8 mouse cellular contexts compared by ENCODE assay signal in genomic region chr4:141734446-141735205, GRCm38 (mm10). TPM values are rescaled to one million over a fixed set of nuclear protein-coding genes. Genes with fewer than 3 reads are reported as not detected.
DNase-seq lines count a peak whose midpoint lies in the region; ATAC-seq and TF ChIP-seq lines count a peak whose summit lies in the region.

No protein-coding gene starts in this region.

- H3K4me3 ChIP-seq in E14TG2a.4 (replicated peaks; ENCODE audit: low read length) = peak overlapping the region; percentile 72
- peak overlapping the region; percentile 31 for H3K4me3 ChIP-seq in forebrain, embryonic 11.5 days (ENCODE audit: low read depth, low read length)
- H3K4me3 ChIP-seq in heart, embryonic 16.5 days (ENCODE audit: low read length) = peak overlapping the region; percentile 44
- peak overlapping the region; percentile 32 to 37; a peak in 3 of 4 replicates for H3K4me3 ChIP-seq in liver, embryonic 14.5 days (ENCODE audit: insufficient read depth in 1 of 2, low read depth in 2 of 2, low read length in 2 of 2)
- H3K4me3 ChIP-seq in stomach, embryonic 15.5 days (replicated peaks) = peak overlapping the region; percentile 31

- H3K4me2 ChIP-seq in forebrain, embryonic 11.5 days (ENCODE audit: low read depth, low read length, severe bottlenecking) = peak overlapping the region; percentile 75
- peak overlapping the region; percentile 62 for H3K4me2 ChIP-seq in heart, embryonic 16.5 days (ENCODE audit: low read depth, low read length)
- H3K4me2 ChIP-seq in liver, embryonic 14.5 days (ENCODE audit: low read depth) = peak overlapping the region; percentile 64
- H3K4me2 ChIP-seq in stomach, embryonic 15.5 days = peak overlapping the region; percentile 57

- no peaks in the 10 kb centered on the region for H3K27me3 ChIP-seq in E14TG2a.4 (ENCODE audit: insufficient read depth, low read length)
- no peaks in the 10 kb centered on the region for H3K27me3 ChIP-seq in forebrain, embryonic 11.5 days (ENCODE audit: control insufficient read depth, insufficient read depth, low read length)
- no peaks in the 10 kb centered on the region for H3K27me3 ChIP-seq in heart, embryonic 16.5 days (ENCODE audit: control insufficient read depth, insufficient read depth, low read length)
- H3K27me3 ChIP-seq in liver, embryonic 14.5 days (ENCODE audit: control insufficient read depth, insufficient read depth, low read length) = no peaks in the 10 kb centered on the region
- H3K27me3 ChIP-seq in stomach, embryonic 15.5 days (replicated peaks) = no peaks in the 10 kb centered on the region

- TF ChIP-seq EP300 in liver, embryonic 14.5 days (IDR thresholded peaks at IDR 0.05; ENCODE audit: low read depth) = no peak

- H3K4me1 ChIP-seq in E14TG2a.4 (replicated peaks; ENCODE audit: low read depth, low read length) = peaks cover 39% of the 10 kb centered on the region
- no peaks in the 10 kb centered on the region; the same call in 1 of the 2 replicates for H3K4me1 ChIP-seq in forebrain, embryonic 11.5 days (replicated peaks; ENCODE audit: control insufficient read depth, insufficient read depth, low read length)
- H3K4me1 ChIP-seq in heart, embryonic 16.5 days (ENCODE audit: control insufficient read depth, insufficient read depth, low read length) = peaks cover 8% of the 10 kb centered on the region
- H3K4me1 ChIP-seq in liver, embryonic 14.5 days (replicated peaks; ENCODE audit: control insufficient read depth in 2 of 2, insufficient read depth in 2 of 2, low read length in 1 of 2) = peaks cover 5% of the 10 kb centered on the region in 2 experiments; a peak in 3 of 4 replicates
- H3K4me1 ChIP-seq in stomach, embryonic 15.5 days = peaks cover 13% of the 10 kb centered on the region

- no peak for TF ChIP-seq CTCF in E14TG2a.4 (conservative IDR thresholded peaks at IDR 0.05; ENCODE audit: low read length)
- no peak for TF ChIP-seq CTCF in liver, embryonic 14.5 days (IDR thresholded peaks at IDR 0.05; ENCODE audit: low read depth)

- WGBS in forebrain, embryonic 11.5 days = 7% methylated on average over 24 of the region's 24 CpGs
- 7% methylated on average over 24 of the region's 24 CpGs for WGBS in heart, embryonic 16.5 days
- 10% methylated on average over 24 of the region's 24 CpGs for WGBS in liver, embryonic 14.5 days (ENCODE audit: insufficient replicate concordance)
- WGBS in stomach, embryonic 15.5 days = 4% methylated on average over 24 of the region's 24 CpGs

- no peak overlapping the region for H3K27ac ChIP-seq in forebrain, embryonic 11.5 days (ENCODE audit: low read depth, low read length)
- peak overlapping the region; percentile 25 for H3K27ac ChIP-seq in heart, embryonic 16.5 days (ENCODE audit: low read length)
- no peak overlapping the region; the same call in 1 of the 2 replicates for H3K27ac ChIP-seq in liver, embryonic 14.5 days
- peak overlapping the region; percentile 84 for H3K27ac ChIP-seq in stomach, embryonic 15.5 days

- DNase-seq in c-Kit-positive CD71-positive TER-119-negative erythroid progenitor cells, embryonic 14.5 days (ENCODE audit: low read depth) = peak; percentile 86
- peak; percentile 95 for DNase-seq in forebrain, embryonic 11.5 days (ENCODE audit: low spot score)
- peak; percentile 93 to 96 for DNase-seq in kidney, postnatal 25 days
- DNase-seq in liver, embryonic 14.5 days (ENCODE audit: low read depth in 3 of 3, low spot score in 3 of 3) = peak; percentile 85
- DNase-seq in neural tube, embryonic 10.5 days (ENCODE audit: extremely low spot score, low spot score) = peak; percentile 90

- H3K9me3 ChIP-seq in E14TG2a.4 (ENCODE audit: low read length) = no peaks in the 10 kb centered on the region
- no peaks in the 10 kb centered on the region for H3K9me3 ChIP-seq in forebrain, embryonic 11.5 days (ENCODE audit: control insufficient read depth, low read length)
- no peaks in the 10 kb centered on the region for H3K9me3 ChIP-seq in heart, embryonic 16.5 days (replicated peaks; ENCODE audit: control insufficient read depth, low read length)
- H3K9me3 ChIP-seq in liver, embryonic 14.5 days (ENCODE audit: control insufficient read depth, low read length) = no peaks in the 10 kb centered on the region
- no peaks in the 10 kb centered on the region for H3K9me3 ChIP-seq in stomach, embryonic 15.5 days

- H3K36me3 ChIP-seq in E14TG2a.4 (ENCODE audit: insufficient read depth, low read length) = no peaks in the 10 kb centered on the region
- no peaks in the 10 kb centered on the region for H3K36me3 ChIP-seq in forebrain, embryonic 11.5 days (ENCODE audit: control insufficient read depth, insufficient read depth, low read length)
- no peaks in the 10 kb centered on the region for H3K36me3 ChIP-seq in heart, embryonic 16.5 days (ENCODE audit: control insufficient read depth, insufficient read depth)
- H3K36me3 ChIP-seq in liver, embryonic 14.5 days (replicated peaks; ENCODE audit: control insufficient read depth, insufficient read depth, low read depth) = no peaks in the 10 kb centered on the region
- no peaks in the 10 kb centered on the region for H3K36me3 ChIP-seq in stomach, embryonic 15.5 days

- ATAC-seq in forebrain, embryonic 11.5 days (replicated peaks; ENCODE audit: low FRiP score) = peak; percentile 99
- ATAC-seq in heart, embryonic 16.5 days (replicated peaks; ENCODE audit: extremely low read depth, insufficient read depth, low FRiP score) = peak; percentile 96
- ATAC-seq in liver, embryonic 14.5 days (ENCODE audit: insufficient read depth) = peak; percentile 92
- ATAC-seq in stomach, embryonic 15.5 days (ENCODE audit: insufficient read depth, low FRiP score, low read depth) = peak; percentile 92

- peak overlapping the region; percentile 60; the same call in 1 of the 2 replicates for H3K9ac ChIP-seq in forebrain, embryonic 11.5 days (ENCODE audit: low read length)
- peak overlapping the region; percentile 23 for H3K9ac ChIP-seq in heart, embryonic 16.5 days (ENCODE audit: low read length)
- H3K9ac ChIP-seq in liver, embryonic 14.5 days (replicated peaks) = peak overlapping the region; percentile 6
- no peak overlapping the region for H3K9ac ChIP-seq in stomach, embryonic 15.5 days

RNA-seq across cellular contexts. Expression of gene Ddi2, which starts 11.4 kb away (rescaled TPM):
- 22.6 and 24.2 TPM in 2 replicates for polyA plus RNA-seq in forebrain, embryonic 11.5 days (2014; fragmentation: Nextera tagmentation; extraction: Ambion mirVana)
- 14.1 and 15.1 TPM in 2 replicates for polyA plus RNA-seq in heart, embryonic 16.5 days (2015; fragmentation: Nextera tagmentation; extraction: Ambion mirVana)
- polyA plus RNA-seq in liver, embryonic 14.5 days (2012; rRNA removed) = 6.7 and 9.5 TPM in 2 replicates
- 9.2 and 11.4 TPM in 2 replicates for polyA plus RNA-seq in liver, embryonic 14.5 days (2014; fragmentation: Nextera tagmentation; extraction: Ambion mirVana)
- 23.2 and 23.3 TPM in 2 replicates for polyA plus RNA-seq in stomach, embryonic 15.5 days (2015; fragmentation: Nextera tagmentation; extraction: Ambion mirVana)

RNA-seq across cellular contexts. Expression of gene Agmat, which starts 11.8 kb away (rescaled TPM):
- polyA plus RNA-seq in forebrain, embryonic 11.5 days (2014; fragmentation: Nextera tagmentation; extraction: Ambion mirVana) = not detected in 2 replicates
- 0.71 and 1.2 TPM in 2 replicates for polyA plus RNA-seq in heart, embryonic 16.5 days (2015; fragmentation: Nextera tagmentation; extraction: Ambion mirVana)
- 11.2 and 14.4 TPM in 2 replicates for polyA plus RNA-seq in liver, embryonic 14.5 days (2012; rRNA removed)
- 18.1 and 18.7 TPM in 2 replicates for polyA plus RNA-seq in liver, embryonic 14.5 days (2014; fragmentation: Nextera tagmentation; extraction: Ambion mirVana)
- 7.0 and 10.0 TPM in 2 replicates for polyA plus RNA-seq in stomach, embryonic 15.5 days (2015; fragmentation: Nextera tagmentation; extraction: Ambion mirVana)

RNA-seq across cellular contexts. Expression of gene Rsc1a1, which starts 49.2 kb away (rescaled TPM):
- polyA plus RNA-seq in forebrain, embryonic 11.5 days (2014; fragmentation: Nextera tagmentation; extraction: Ambion mirVana) = 2.4 TPM in 1 of 2 replicates, not detected in the other
- polyA plus RNA-seq in heart, embryonic 16.5 days (2015; fragmentation: Nextera tagmentation; extraction: Ambion mirVana) = 0.21 TPM in 1 of 2 replicates, not detected in the other
- polyA plus RNA-seq in liver, embryonic 14.5 days (2012; rRNA removed) = 3.9 and 5.7 TPM in 2 replicates
- polyA plus RNA-seq in liver, embryonic 14.5 days (2014; fragmentation: Nextera tagmentation; extraction: Ambion mirVana) = 0.97 and 2.1 TPM in 2 replicates
- polyA plus RNA-seq in stomach, embryonic 15.5 days (2015; fragmentation: Nextera tagmentation; extraction: Ambion mirVana) = 1.0 TPM in 1 of 2 replicates, not detected in the other

RNA-seq across cellular contexts. Expression of gene Dnajc16, which starts 56.1 kb away (rescaled TPM):
- polyA plus RNA-seq in forebrain, embryonic 11.5 days (2014; fragmentation: Nextera tagmentation; extraction: Ambion mirVana) = 4.2 and 4.3 TPM in 2 replicates
- 4.4 and 4.5 TPM in 2 replicates for polyA plus RNA-seq in heart, embryonic 16.5 days (2015; fragmentation: Nextera tagmentation; extraction: Ambion mirVana)
- polyA plus RNA-seq in liver, embryonic 14.5 days (2012; rRNA removed) = 2.4 and 2.8 TPM in 2 replicates
- 1.4 and 1.7 TPM in 2 replicates for polyA plus RNA-seq in liver, embryonic 14.5 days (2014; fragmentation: Nextera tagmentation; extraction: Ambion mirVana)
- 3.9 and 4.6 TPM in 2 replicates for polyA plus RNA-seq in stomach, embryonic 15.5 days (2015; fragmentation: Nextera tagmentation; extraction: Ambion mirVana)

RNA-seq across cellular contexts. Expression of gene Casp9, which starts 58.8 kb away (rescaled TPM):
- 20.4 and 21.2 TPM in 2 replicates for polyA plus RNA-seq in forebrain, embryonic 11.5 days (2014; fragmentation: Nextera tagmentation; extraction: Ambion mirVana)
- polyA plus RNA-seq in heart, embryonic 16.5 days (2015; fragmentation: Nextera tagmentation; extraction: Ambion mirVana) = 17.1 and 19.3 TPM in 2 replicates
- polyA plus RNA-seq in liver, embryonic 14.5 days (2012; rRNA removed) = 7.5 and 7.6 TPM in 2 replicates
- 5.8 and 6.5 TPM in 2 replicates for polyA plus RNA-seq in liver, embryonic 14.5 days (2014; fragmentation: Nextera tagmentation; extraction: Ambion mirVana)
- polyA plus RNA-seq in stomach, embryonic 15.5 days (2015; fragmentation: Nextera tagmentation; extraction: Ambion mirVana) = 21.2 and 23.4 TPM in 2 replicates

Comparison
In these comparisons a context has a peak if more than half of its experiments do, and no peak if none do; other contexts are left out.
1. H3K27ac ChIP-seq: peak in heart, embryonic 16.5 days (single experiment) and stomach, embryonic 15.5 days (single experiment); none in forebrain, embryonic 11.5 days (single experiment) and liver, embryonic 14.5 days (single experiment).
2. Peak in every context shown above with its lines, with median percentiles within 50 percentile points of each other: H3K4me3 ChIP-seq, DNase-seq, ATAC-seq and H3K4me2 ChIP-seq.